Mouse (Mus musculus): ENCODE results near the gene Gas8.
"Not testable (repeated sequence)": the region's sequence is repeated elsewhere in the genome, so short reads cannot be mapped to it uniquely, and the experiment has no call there.

The Gas8 gene

DNA sequence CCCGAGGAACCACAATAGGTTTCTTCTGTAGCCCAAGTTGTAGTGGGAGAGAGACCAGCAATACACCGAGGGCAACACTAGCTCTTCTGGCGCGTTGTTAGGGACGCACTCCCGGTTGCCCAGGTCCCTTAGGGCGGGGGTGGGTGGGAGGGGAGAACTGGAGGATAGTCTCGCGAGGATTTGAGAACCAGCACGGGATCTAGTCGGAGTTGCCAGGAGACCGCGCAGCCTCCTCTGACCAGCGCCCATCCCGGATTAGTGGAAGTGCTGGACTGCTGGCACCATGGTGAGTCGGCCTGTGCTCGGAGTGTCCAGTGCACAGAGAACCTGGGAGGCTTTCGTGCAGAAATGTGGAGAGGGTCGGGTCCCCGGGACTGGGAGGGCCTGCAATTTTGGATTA lies at the start of gene Gas8:
Gas8 (plus strand) TSS at position 168 of the 400 bp plus-strand sequence.
- DNase-seq (ENCODE audit: low spot score in 2 of 2) = peak; percentile 63 to 84

DNA sequence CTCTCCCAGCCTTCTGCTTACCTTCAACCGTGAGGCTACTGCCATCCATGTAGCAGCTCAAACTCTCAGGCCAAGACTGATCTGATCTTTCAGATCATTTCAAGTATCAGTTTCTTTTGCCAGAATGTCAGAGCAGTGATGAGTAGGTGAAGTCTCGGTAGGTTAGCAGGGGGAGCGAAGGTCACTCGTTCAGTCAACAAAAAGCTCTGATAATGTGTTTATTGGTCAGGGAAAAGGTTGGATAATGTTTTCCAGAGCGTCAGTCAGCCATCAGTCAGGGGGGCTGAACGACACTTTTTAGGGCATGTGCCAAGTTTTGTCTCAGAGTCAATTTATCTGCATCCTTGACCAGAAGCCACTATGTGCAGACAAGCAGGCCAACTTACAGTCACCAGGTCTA lies 45.6 kb upstream of the Gas8 start:
- not testable (repeated sequence) for DNase-seq (ENCODE audit: low spot score in 2 of 2)

DNA sequence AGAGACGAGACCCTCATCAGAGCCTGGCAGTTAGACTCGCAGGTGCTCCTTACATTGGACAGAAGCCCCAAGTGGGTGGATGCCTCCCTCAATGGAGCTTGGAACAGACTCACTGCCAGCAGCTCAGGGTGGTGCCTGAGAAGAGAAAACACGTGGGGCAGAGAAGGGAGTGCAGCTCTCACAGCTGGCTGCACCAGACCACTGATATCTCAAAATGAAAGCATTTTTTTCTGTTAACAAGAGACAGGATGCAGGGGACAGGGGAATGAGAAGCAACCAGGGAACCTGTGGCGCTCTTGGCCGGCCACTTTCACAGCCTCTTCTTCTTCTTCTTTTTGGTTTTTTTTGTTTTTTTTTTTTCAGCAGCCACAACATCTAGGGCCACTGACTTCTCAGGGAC lies 44.1 kb upstream of the Gas8 start:
- not testable (repeated sequence) for DNase-seq (ENCODE audit: low spot score in 2 of 2)

DNA sequence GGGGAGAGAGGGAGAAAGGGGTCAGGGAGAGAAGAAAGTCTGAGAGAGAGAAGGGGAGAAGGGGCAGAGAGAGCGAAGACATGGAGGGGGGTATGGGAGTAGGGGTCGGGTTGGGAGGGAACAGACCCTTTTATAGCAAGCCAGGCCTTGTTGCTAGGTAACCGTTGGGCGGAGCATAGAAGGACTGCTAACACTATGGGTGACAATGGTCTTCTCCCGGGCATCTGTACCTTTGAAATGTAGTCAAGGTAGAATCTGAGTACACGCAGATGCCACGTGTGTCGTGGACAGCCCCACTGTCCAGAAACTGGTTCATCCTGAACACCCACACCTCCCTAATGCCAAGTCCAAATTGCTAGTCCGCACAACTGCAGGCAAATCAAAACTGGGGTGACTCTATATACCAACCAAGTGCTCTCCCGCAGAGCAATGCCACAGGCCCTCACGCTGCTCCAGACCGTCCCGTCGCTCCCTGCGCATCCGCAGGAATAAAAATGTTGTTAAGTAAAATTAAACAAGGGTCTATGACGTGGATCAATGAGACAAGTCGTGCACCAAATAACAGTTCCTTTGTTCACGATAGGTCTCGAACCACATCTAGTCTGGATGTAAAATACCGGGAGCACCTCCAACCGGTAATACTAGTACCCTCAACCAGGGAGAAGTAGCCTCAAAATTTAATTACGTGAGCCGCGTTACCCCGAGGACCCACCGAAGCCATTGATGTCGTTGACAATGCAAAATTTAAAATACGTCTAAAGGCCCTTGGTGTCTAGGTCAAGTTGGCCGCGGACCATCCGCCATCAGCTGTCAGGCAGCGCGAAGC lies 41.5 kb upstream of the Gas8 start:
- no peak for DNase-seq (ENCODE audit: low spot score in 2 of 2)

DNA sequence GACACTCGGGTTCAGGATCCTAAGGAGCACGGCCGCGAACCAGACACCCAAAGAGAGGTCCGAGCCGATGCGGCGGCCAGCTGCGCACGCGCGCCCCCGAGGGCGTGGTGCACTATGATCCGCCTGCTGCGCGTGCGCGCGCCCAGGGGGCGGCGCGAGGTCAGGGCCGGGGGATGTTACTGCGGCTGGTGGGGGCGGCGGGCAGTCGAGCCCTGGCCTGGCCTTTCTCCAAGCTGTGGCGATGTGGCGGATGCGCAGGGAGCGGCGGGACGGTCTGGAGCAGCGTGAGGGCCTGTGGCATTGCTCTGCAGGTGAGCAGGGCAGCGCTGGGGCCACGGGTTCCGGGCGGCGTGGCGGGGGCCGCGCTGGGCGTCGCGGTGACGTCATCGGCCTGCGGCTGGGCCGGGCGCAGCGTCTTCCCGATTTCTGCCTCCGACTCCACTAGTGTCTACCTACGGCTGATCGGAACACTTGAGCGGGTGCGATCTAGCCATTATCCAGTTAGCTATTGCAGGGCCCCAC lies 40.8 kb upstream of the Gas8 start, which contains the start of gene Afg3l1:
Afg3l1 (plus strand) TSS at position 167 of the 522 bp plus-strand sequence.
- peak; percentile 84 to 95 for DNase-seq (ENCODE audit: low spot score in 2 of 2)

DNA sequence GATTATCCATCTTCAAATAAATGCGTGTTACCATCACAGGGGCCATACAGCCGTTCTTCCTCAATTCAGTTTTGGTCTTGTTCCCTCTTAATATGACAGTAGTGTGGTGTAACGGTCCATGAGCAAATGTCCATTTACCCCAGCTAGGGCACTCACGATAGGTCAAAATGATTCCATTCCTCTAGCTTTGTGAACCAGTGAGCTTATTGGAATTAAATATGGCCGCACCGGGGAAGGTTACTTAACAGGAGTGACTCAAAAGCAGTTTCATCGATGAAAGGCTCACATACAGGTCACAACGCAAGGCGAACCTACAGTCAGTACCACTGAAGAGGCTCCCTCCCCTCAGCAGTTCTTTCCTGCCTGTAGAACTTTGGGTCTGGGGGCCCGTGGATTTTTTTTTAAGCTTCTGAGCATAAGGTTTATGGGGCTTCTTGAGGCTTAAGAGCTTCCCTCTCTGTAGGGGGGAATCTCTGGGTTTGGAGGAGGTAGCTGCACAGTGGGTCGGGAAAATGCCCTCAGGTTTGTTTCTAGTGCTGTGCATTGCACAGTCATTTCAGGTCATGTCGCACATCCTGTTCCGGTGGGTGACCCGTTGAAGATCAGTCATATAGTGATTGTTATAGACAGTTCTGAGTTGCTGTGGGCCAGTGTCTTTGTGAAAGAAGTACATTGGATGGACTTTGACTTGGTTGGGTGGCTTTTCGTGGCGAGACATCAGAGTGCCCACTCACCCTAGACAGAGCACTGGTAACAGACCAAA lies 40.0 kb upstream of the Gas8 start:
- DNase-seq (ENCODE audit: low spot score in 2 of 2) = no peak

DNA sequence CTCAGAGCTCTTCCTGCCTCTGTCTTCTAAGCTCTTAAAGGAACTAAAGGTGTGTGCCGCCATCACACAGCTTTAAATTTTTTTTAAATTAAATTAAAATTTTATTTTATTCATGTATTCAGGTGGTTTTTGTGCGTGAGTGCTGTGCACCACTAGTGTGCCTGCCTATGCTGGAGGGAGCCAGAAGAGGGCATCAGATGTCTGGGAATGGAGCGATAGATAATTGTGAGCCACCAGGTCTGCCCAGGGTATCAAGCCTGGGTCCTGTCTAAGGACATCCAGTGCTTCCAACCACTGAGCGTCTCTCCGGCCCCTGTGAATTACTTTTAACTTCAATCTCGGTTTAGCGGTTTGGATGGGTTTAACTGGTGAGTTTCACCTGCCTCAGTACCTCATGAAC lies 36.0 kb upstream of the Gas8 start:
- DNase-seq (ENCODE audit: low spot score in 2 of 2) = no peak

DNA sequence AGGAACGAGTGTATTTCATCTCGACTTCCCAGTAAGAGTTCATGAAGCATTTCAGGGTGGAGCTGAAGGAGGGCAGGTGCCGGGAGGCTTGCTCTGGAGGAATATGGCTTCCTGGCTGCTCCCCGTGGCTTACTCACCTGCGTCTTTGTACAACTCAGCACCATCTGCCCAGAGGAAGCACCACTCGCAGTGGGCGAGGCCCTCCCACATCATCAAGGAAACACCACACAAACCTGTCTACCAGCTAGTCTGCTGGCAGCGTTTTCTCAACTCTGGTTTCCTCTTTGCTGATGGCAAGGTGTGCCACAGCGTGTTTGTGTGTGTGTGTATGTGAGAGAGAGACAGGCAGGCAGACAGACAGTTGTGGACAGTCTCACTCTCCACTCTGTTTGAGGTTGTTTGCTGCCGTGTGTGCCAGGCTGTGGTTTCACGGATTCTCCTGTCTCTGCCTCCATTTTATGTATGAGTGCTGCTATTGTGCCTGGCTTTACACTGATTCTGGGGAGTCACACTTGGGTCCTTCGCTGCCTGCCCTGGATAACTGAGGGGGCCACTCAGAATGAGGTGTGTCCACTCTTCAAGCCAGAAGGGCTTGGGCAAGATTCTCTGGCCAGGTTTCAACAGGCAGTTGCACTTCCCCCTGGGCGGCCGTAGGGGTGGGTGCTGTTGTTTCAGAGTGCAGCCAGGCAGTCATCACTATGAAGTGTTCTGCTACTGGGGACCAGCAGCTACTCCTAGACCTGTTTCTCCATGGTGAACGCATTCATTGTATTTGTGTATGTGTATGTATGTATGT lies 27.2 kb upstream of the Gas8 start:
- no peak for DNase-seq (ENCODE audit: low spot score in 2 of 2)

DNA sequence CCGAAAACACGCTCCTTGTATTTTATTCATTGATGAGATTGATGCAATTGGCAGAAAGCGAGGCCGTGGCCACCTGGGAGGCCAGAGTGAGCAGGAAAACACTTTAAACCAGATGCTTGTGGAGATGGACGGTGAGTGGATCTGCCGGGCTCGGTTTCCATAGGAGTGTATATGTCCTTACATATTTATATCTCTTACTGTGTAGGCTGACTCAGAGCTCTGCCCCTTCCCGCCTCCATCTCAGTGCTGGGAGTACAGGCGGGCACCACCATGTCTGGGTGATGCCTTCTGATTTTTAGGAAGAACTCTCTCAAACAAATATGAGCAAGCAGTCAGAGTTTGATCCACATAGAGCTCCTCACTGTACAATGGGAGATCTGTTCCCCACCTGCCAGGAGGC lies 25.7 kb upstream of the Gas8 start:
- no peak for DNase-seq (ENCODE audit: low spot score in 2 of 2)

DNA sequence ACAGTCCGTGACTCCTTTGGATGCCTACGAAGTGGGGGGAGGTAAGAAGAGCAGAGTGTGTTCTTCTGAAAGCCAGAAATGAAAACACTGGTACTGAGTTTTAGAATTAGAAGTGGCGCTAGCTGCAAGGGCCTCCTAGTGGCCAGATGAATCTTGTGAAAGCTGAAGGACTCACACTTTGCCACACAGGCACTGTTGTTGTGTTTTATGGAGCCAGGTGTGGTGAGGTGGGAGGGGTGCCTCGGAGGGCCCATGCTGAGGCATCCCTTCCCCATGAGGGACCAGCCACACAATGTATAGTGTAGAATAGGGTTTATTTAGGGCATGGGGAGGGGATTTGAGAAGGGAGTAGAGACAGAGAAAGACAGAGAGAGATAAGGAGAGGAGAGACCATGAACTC lies 20.9 kb upstream of the Gas8 start:
- no peak for DNase-seq (ENCODE audit: low spot score in 2 of 2)

DNA sequence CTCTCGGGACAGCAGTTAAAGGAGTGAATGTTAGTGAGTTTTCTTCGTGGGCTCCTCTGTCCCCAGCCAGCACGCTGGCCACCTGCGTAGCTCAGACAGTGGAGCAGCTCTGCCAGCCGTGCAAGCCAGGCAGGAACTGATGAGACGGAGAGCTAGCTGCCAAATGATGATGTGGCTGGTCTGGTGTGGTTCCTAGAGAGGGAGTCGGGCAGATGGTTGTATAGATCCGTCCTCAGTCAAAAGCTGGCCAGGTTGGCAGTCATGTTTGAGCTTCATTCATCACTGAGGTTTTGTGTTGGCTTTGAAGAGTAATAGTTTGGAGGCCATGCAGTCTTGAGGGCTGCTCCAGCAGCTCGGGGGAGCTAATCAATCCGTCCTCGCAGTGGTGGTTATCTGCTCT lies 19.7 kb upstream of the Gas8 start:
- DNase-seq (ENCODE audit: low spot score in 2 of 2) = no peak

DNA sequence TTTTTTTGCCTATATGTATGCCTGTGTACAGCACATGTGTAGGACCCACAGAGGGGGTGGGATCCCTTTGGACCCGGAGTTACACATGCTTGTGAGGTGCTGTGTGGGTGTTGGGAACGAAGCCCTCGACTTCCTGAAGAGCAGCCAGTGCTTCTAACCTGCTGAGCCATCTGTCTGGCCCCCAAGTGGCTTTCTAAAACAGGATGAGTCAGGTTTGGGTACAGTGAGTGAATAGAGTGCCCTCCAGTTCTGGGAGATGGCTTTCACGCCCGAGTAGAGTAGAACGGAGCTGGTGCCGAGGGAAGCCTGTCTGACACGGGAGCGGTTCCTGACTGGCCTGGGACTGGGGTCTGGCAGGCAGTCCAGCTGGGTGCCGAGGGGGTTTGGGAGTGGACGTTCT lies 19.1 kb upstream of the Gas8 start:
- no peak for DNase-seq (ENCODE audit: low spot score in 2 of 2)

DNA sequence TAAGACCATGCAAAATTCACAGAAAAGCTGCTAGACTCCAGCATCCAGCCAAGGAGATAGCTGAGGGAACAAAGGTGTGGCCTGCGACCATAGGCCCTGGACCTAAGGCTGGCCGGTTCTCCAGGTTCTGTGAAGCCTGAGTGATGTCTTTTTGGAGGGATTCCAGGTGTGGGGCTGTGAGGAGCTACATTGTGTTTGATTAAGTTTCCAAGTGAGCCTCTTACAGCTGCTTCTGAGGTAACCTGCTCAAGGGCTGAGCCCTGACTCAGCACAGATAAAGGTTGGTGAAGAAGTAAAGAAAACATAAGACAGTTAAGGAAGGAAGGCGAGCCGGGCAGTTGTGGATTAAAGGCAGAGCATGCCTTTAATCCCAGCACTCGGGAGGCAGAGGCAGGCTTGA lies 16.4 kb upstream of the Gas8 start:
- DNase-seq (ENCODE audit: low spot score in 2 of 2) = no peak

DNA sequence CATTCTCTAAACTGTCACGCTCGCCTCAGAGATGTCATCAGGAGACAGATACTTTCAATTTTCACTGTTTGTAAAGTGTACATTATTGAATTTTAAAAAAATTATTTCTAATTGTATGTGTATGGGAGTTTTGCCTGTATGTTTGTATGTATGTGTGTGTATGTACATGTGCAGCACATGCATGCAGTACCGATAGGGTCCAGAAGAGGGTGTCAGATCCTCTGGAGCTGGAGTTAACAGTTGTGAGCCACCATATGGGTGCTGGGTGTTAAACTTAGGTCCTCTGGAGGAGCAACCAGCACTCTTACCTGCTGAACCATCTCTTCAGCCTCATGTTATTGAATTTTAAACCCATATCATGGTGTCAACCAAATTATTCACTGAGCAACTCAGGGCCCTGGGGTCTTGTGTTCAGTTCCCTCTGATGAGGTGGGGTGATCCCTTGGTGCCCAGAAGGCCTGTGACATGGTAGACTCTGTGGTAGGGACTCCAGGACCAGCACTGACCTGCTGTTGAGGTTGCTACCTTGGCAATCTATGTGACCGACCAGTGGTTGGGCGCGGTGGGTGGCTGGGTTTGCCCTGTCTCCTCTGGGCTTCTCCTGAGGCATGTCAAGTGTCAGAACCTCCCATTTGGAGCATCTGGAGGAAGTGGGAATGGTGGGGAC lies 14.7 kb upstream of the Gas8 start:
- DNase-seq (ENCODE audit: low spot score in 2 of 2) = no peak

DNA sequence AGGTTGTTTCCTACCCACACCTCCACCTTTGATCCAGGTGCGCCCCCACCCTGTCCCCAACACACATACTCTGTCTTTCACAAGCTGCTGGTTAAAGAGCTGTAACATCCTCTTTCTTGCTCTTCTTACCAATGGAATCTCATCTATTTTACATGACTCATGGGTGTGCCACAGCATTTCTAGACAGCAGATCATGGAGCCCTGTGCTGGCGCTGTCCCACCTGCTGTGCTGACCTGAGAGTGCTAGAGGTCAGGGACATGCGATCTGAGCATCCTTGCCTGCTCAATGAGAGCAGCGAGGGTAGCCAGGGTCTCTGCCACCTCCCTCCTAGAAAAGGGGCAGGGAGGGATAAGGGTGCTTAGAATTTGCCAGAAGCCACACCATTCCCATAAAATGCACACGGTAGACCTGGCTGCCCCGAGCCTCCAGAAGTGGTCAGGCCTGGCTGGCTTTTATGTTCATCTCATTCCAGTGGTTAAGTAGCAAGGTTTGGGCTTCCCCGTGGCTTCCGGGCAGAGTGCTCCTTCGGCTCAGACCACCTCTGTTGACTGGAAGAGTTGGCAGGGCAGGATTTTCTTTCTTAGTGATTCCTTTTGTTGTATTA lies 13.9 kb upstream of the Gas8 start:
- DNase-seq (ENCODE audit: low spot score in 2 of 2) = no peak

DNA sequence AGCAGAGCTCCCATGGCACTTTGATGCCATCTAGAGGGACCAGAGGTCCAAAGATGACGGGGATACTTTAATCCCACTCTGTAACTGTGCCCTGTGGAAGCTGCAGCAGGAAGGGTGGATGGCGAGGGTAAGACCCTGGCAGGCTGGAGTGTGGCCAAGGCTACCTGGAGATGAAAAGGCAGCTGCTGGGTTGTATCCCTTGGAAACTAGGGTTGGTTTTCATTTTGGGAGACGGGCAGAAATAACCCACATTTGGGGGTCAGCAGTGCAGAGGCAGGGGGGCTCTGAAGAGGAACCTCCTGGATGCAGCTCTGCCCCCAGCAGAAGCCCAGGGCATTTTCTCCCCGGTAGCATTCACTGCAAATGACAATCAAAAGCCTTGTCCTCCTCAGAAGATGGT lies 13.4 kb upstream of the Gas8 start:
- DNase-seq (ENCODE audit: low spot score in 2 of 2) = no peak

DNA sequence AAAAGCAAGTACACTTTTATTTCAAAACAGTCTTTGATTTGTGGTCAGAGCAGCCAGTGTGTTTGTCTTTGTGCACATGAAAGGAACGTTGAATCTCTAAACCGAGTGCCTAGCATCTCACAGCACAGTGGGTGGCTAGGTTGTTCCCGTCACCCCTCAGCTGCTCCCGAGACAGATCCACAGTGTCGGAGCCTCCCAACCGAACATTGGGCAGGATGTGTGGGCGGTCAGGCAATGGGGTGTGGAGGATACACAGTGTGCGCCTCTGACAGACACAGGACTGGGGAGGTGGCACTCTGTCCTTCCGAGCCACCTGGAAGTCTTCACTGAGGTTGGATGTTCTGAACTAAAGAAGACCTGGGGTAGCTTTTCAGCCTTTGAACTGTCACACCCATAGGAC lies 12.9 kb upstream of the Gas8 start:
- no peak for DNase-seq (ENCODE audit: low spot score in 2 of 2)

DNA sequence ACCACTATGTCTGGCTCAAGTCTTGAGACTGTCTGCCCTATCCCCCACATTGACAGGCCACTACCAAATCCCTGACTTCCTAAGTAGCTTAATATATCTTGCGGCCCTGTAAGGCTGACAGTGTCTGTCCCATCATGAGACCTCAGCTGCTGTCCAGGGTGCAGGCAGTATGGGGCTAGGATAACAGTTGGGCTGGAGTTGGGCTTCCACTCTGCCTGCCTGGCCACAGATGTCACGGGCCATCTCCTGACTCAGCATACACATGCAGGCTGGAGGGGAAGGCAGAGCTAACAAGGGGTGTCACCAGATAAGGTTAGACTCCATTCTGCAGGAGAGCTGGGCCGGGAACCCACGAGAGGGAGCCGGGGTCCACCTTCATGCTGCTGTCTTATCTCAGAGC lies 11.5 kb upstream of the Gas8 start:
- no peak for DNase-seq (ENCODE audit: low spot score in 2 of 2)

DNA sequence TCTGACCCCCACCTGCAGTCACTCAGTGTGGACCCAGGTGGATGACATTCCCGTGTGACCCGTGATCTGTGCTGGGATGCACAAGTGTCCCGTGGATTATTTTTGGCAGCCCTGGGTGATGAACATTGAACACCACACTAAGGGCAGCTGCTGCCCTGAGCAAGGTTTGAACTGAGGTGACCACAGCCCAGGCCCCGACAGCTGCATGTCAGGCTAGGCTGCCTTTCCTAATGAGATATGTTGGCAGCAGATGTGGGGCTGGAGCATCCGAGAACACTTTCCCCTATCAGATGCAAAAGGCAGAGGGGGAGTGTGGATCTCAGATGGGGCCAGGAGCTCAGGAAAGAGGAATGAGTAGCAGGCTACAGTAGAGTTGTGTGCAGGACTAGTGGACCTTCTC lies 7.8 kb upstream of the Gas8 start:
- DNase-seq (ENCODE audit: low spot score in 2 of 2) = no peak

DNA sequence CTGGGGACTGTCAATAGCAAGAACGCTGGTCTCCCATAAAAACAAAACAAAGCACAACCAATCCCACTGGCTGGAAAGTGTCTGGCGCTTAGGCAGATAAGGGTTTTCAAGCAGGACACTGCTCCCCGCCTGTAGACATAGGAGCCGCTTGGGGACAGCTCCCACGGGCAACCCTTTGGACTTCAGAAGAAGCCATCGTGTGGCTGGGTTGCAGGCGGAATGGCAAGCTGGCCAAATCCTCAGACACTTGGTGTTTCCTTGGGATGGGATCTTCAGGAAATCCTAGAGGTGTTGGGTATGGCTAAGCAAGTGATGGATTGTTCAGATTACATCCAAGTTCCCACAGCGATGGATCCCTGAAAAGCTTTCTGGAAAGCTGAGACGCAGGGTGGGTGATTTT lies 4.5 kb upstream of the Gas8 start:
- DNase-seq (ENCODE audit: low spot score in 2 of 2) = no peak

Measured in cerebellum, postnatal 4 days (tissue).